Mouse (Mus musculus) kidney, embryonic 14.5 days (tissue): ENCODE results near the gene Calm2. TPM values are rescaled to one million over a fixed set of nuclear protein-coding genes. Genes with fewer than 3 reads are reported as not detected.
A peak's percentile ranks its signal among the peaks of the same experiment; 100 is the strongest.

ENCODE experiments used
- ATAC-seq: fragments of 200-750 bp; cut with Nextera tagmentation; 2 replicates; pipeline ENCODE4 v1.8.0; 2017; ENCODE audit warnings: moderate number of reproducible peaks, mild to moderate bottlenecking, moderate TSS enrichment, moderate library complexity; ENCODE audit not compliant: low FRiP score, low TSS enrichment
- H3K27ac ChIP-seq: fragments of 300-500 bp; sonication (generic); 2 replicates; pipeline ENCODE4 v1.5.1; 2014; ENCODE audit warnings: low read depth, mild to moderate bottlenecking, low read length, moderate library complexity, mixed read lengths
- H3K27me3 ChIP-seq: fragments of 300-500 bp; sonication (generic); 2 replicates; pipeline ENCODE4 v1.6.1; 2014; ENCODE audit warnings: mild to moderate bottlenecking, low read length; ENCODE audit not compliant: control insufficient read depth, insufficient read depth
- H3K36me3 ChIP-seq: fragments of 300-500 bp; sonication (generic); 2 replicates; pipeline ENCODE4 v1.6.1; 2014; ENCODE audit warnings: low read length, mixed read lengths; ENCODE audit not compliant: control insufficient read depth, insufficient read depth
- H3K4me1 ChIP-seq: fragments of 300-500 bp; sonication (generic); 2 replicates; pipeline ENCODE4 v1.6.1; 2014; ENCODE audit warnings: low read length, mixed read lengths; ENCODE audit not compliant: control insufficient read depth, insufficient read depth
- H3K4me2 ChIP-seq: fragments of 300-500 bp; sonication (generic); replicated peaks from 2 replicates; pipeline ENCODE4 v1.6.1; 2014; ENCODE audit warnings: low read depth, mild to moderate bottlenecking, low read length
- H3K4me3 ChIP-seq: fragments of 300-500 bp; sonication (generic); 2 replicates; pipeline ENCODE4 v1.5.1; 2014; ENCODE audit warnings: mild to moderate bottlenecking, low read length
- H3K9ac ChIP-seq: fragments of 300-500 bp; sonication (generic); 2 replicates; pipeline ENCODE4 v1.6.1; 2014; ENCODE audit warnings: low read depth, mild to moderate bottlenecking, low read length, moderate library complexity
- H3K9me3 ChIP-seq: fragments of 300-500 bp; sonication (generic); 2 replicates; pipeline ENCODE4 v1.6.1; 2016; ENCODE audit warnings: low read length; ENCODE audit not compliant: control insufficient read depth
- WGBS: fragments of 180-500 bp; shearing (Covaris S2); extraction: QIAGEN DNeasy Blood & Tissue Kit; methylation state at CpG from one replicate; pipeline ENCODE4 v1.1.7; 2014; 5-methylcytosine and 5-hydroxymethylcytosine counted together
- polyA plus RNA-seq: library from polyadenylated mRNA; unstranded; fragments of >200 nt; fragmentation: Nextera tagmentation; extraction: Ambion mirVana; gene quantifications from 2 replicates; pipeline ENCODE4 v1.2.1, GENCODE M21; 2014

Calm2 gene
- polyA plus RNA-seq, 1 experiment from 2014 or later, result 1,015 TPM

GRCm38 (mm10) chr17:87468616-87469015 lies 21.9 kb upstream of the Calm2 start:
- no peak overlapping the region for H3K9ac ChIP-seq
- H3K36me3 ChIP-seq, result no peaks in the 10 kb centered on the region
- H3K9me3 ChIP-seq, result no peaks in the 10 kb centered on the region
- H3K4me2 ChIP-seq, result no peak overlapping the region
- WGBS, result 86% methylated on average over 5 of the region's 5 CpGs
- no peak for ATAC-seq
- no peak overlapping the region for H3K27ac ChIP-seq
- H3K27me3 ChIP-seq, result no peaks in the 10 kb centered on the region
- no peak overlapping the region for H3K4me3 ChIP-seq
- peaks cover 5% of the 10 kb centered on the region for H3K4me1 ChIP-seq

DNA sequence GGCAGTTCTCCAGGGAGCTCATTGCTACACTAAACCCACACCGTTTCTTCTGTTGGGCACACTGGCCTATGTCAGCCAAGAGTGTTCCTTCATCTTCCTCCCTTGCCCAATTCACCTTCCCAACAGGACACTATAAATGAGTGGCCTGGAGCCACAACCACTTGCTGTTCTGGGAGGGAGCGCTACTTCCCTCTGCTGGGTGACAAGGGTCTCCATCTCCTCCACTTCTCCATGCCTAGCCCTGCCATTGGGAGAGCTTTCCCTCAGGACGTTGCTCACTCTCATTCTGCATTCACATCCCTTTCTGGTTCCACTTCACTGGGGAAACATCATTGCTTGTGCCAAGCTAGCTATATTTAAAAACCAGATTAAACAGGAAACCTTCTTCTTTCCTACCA lies 14.8 kb upstream of the Calm2 start:
- Histone ChIP-seq H3K4me3 (no peak overlapping the region), H3K9ac (no peak overlapping the region), H3K27me3 (no peaks in the 10 kb centered on the region), H3K4me1 (peaks cover 35% of the 10 kb centered on the region), H3K36me3 (no peaks in the 10 kb centered on the region), H3K9me3 (no peaks in the 10 kb centered on the region), H3K4me2 (no peak overlapping the region), H3K27ac (no peak overlapping the region)
- WGBS, result 44% methylated on average over 3 of the region's 3 CpGs
- ATAC-seq, result no peak

- Histone ChIP-seq H3K4me1 (peaks cover 35% of the 10 kb centered on the region), H3K27ac (peak overlapping the region; percentile 57; the same call in 1 of the 2 replicates), H3K4me3 (0 out of 2 replicates have a peak overlapping the region, but pooled peaks have one; percentile 11), H3K27me3 (no peaks in the 10 kb centered on the region), H3K9me3 (no peaks in the 10 kb centered on the region), H3K9ac (peak overlapping the region; percentile 23; the same call in 1 of the 2 replicates), H3K36me3 (no peaks in the 10 kb centered on the region), H3K4me2 (peak overlapping the region; percentile 24)
- 20% methylated on average over 17 of the region's 17 CpGs for WGBS
- ATAC-seq, result no peak
These were observed 14.1 kb upstream of the Calm2 start for GRCm38 (mm10) chr17:87460669-87461498.

- Histone ChIP-seq H3K27ac (peak overlapping the region; percentile 57), H3K27me3 (no peaks in the 10 kb centered on the region), H3K9ac (peak overlapping the region; percentile 23), H3K4me1 (peaks cover 35% of the 10 kb centered on the region), H3K36me3 (no peaks in the 10 kb centered on the region), H3K9me3 (no peaks in the 10 kb centered on the region), H3K4me2 (peak overlapping the region; percentile 24), H3K4me3 (peak overlapping the region; percentile 11; the same call in 1 of the 2 replicates)
- 8% methylated on average over 14 of the region's 14 CpGs for WGBS
- peak; percentile 59; the same call in 1 of the 2 replicates for ATAC-seq
These were observed 13.3 kb upstream of the Calm2 start for GRCm38 (mm10) chr17:87459750-87460668.

DNA sequence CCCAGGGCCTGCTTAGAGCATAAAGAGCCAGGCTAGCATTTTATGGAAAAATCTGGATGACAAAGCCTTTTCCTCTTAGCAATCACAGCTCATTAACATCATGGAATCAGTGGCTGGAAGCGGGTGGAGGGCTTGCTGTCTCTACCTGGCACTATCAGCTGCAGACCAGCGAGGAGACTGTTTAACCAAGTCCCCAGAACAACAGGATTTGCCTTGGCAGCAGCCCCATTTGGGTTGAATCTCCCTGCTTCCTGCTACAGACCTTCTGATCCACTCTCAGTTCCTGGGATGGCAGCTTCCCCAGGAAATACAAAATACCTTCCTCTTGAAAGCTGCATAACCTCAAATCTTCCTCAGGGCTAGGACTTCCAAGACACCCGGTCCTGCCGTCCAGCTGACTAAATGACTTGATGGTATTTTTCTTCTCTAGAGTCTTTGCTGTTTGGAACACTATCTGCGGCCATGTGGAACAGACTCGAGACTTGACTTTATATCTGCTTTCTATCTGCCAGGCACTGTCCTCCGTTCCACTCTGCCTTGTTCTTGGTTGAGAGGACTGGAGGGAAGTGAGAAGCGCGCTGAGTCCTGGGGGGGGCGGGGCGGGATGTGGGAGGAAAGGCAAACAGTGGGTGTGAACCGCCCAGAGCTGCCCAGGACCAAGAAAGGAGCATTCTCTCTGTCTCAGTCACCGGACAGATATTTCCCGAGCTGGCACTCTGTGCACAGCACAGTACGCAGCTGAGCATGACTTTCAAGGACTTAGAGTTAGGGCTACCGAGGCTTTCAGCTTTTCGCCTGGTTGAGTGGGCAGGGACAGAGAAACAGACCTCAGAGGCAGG lies 12.4 kb upstream of the Calm2 start:
- no peak overlapping the region; the same call in 1 of the 2 replicates for H3K4me3 ChIP-seq
- peak overlapping the region; percentile 57 for H3K27ac ChIP-seq
- no peaks in the 10 kb centered on the region for H3K36me3 ChIP-seq
- H3K9me3 ChIP-seq, result no peaks in the 10 kb centered on the region
- no peaks in the 10 kb centered on the region for H3K27me3 ChIP-seq
- peak overlapping the region; percentile 24 for H3K4me2 ChIP-seq
- 9% methylated on average over 14 of the region's 17 CpGs for WGBS
- H3K4me1 ChIP-seq, result peaks cover 35% of the 10 kb centered on the region
- peak; percentile 89 for ATAC-seq
- peak overlapping the region; percentile 23; the same call in 1 of the 2 replicates for H3K9ac ChIP-seq

DNA sequence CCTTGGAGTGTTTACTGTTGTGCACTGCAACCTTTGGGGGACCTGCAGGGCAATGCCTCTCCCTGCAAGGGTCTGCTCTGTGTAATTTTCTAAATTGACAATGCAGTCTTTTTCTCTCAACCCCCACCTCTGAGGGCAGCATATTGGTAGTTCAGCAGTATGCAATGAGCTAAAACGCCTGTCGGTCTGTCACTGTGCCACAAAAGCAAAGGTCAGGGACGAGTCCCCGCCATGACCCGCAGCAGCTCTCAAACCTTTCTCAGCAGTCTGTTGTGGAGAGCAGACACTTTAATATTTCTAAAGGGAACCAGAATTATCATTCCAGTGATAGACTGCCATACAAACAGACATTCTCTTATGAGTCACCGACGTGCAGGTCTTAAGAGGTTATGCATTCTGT lies 11.2 kb upstream of the Calm2 start:
- H3K27me3 ChIP-seq, result no peaks in the 10 kb centered on the region
- no peak overlapping the region for H3K9ac ChIP-seq
- H3K4me1 ChIP-seq, result peaks cover 35% of the 10 kb centered on the region
- no peak overlapping the region for H3K4me3 ChIP-seq
- no peak for ATAC-seq
- H3K27ac ChIP-seq, result no peak overlapping the region
- no peak overlapping the region for H3K4me2 ChIP-seq
- 61% methylated on average over 7 of the region's 7 CpGs for WGBS
- no peaks in the 10 kb centered on the region for H3K9me3 ChIP-seq
- H3K36me3 ChIP-seq, result no peaks in the 10 kb centered on the region

GRCm38 (mm10) chr17:87454121-87454520 lies 7.4 kb upstream of the Calm2 start:
- no peak for ATAC-seq
- no peak overlapping the region for H3K9ac ChIP-seq

GRCm38 (mm10) chr17:87453336-87453735 lies 6.6 kb upstream of the Calm2 start:
- H3K36me3 ChIP-seq, result no peaks in the 10 kb centered on the region
- ATAC-seq, result no peak
- no peak overlapping the region for H3K4me3 ChIP-seq
- H3K4me1 ChIP-seq, result peaks cover 7% of the 10 kb centered on the region; the same call in 1 of the 2 replicates
- no peak overlapping the region for H3K9ac ChIP-seq
- H3K4me2 ChIP-seq, result no peak overlapping the region
- WGBS, result 80% methylated on average over 7 of the region's 7 CpGs
- H3K27ac ChIP-seq, result no peak overlapping the region
- no peaks in the 10 kb centered on the region for H3K27me3 ChIP-seq
- H3K9me3 ChIP-seq, result no peaks in the 10 kb centered on the region

More at GRCm38 (mm10) chr17:87454121-87454520, 7.4 kb upstream of the Calm2 start:
- no peak overlapping the region for H3K4me2 ChIP-seq
- H3K9me3 ChIP-seq, result no peaks in the 10 kb centered on the region
- no peaks in the 10 kb centered on the region for H3K27me3 ChIP-seq
- 92% methylated on average over 3 of the region's 3 CpGs for WGBS
- no peaks in the 10 kb centered on the region for H3K36me3 ChIP-seq
- H3K4me1 ChIP-seq, result peaks cover 13% of the 10 kb centered on the region; the same call in 1 of the 2 replicates
- H3K27ac ChIP-seq, result no peak overlapping the region
- no peak overlapping the region for H3K4me3 ChIP-seq
